Mouse (Mus musculus): ENCODE measurements around the gene Elof1. TPM values are rescaled to one million over a fixed set of nuclear protein-coding genes. Genes with fewer than 3 reads are reported as not detected.

Gene Elof1
- total RNA-seq, 1 experiment from 2014 or later = 27.4 TPM

DNA sequence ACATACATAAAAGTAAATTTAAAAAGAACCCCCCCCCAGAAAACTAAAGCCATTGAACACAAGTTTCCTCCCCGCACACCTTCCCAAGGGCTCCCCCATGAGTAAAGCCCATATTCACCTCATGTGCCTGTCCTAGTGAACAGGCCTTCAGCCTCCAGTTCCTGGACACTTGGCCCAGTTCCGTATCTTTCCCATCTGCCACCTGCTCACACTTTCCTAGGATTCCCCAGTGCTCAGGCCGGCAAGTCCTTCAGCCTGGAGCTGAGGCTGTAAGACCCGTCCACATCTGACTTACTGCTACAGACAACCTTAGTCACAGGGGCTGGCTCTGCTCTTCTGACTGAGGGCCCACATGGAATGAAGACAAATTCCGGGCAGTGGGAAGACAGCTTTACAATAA is 22.8 kb upstream of the Elof1 start:
- ATAC-seq (ENCODE audit: extremely low read depth, insufficient number of reproducible peaks, low FRiP score, poor library complexity, severe bottlenecking) = no peak

DNA sequence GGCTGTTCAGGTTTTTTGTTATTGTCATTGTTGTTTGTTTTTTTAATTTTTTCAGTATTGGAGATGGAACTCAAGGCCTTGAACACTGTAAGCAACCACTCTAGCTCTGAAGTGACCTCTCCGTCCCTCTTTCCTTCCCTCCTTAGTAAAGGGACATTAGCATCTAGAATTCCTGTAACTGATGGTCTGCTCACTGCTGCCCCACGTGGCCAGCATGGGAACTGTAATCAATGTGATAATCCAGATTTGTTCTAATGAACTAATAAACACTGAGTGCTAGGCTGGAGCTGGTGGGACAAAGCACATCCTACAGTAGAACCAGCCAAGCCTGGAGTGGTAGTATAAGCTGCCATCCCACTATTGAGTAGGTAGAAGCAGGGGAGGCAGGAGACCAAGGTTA is 21.5 kb upstream of the Elof1 start:
- ATAC-seq (ENCODE audit: extremely low read depth, insufficient number of reproducible peaks, low FRiP score, poor library complexity, severe bottlenecking) = peak; percentile 40

DNA sequence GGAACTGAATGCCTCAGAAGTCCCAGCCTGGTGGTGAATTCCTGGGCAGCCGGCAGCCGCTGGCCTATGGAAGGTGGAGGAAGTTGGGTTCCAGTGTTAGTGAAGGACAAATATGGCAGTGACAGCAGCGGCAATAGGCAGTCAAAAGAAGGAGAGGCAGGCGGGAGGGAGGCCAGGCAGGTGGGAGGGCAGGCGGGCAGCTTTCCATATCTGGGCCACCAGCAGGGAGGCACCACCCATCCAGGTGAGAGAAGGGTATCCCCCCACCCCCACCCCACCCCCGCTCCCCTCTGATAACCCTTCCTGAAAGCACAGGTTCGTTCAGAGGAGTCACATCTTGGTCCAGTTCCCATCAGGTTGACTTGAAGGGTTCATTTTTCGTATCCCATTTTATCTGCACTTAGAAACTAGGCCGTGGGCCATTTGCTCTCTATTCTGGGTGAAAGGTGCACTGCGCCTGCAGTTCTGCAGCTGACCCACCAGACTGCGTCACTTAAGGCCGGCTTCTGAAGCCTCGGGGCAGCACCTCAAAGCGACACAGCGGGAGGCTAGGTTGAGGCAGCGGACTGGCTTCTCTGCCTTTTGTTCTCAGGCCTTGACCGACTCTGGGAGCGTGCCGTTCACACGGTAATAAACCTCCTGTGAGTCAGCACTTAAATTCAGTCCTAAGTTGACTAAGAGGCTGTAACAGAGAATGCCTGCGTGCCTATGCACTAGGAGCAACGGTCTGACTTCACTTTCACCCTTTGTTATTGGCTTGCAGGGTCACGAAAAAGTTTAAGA is 20.0 kb upstream of the Elof1 start:
- ATAC-seq (ENCODE audit: extremely low read depth, insufficient number of reproducible peaks, low FRiP score, poor library complexity, severe bottlenecking) = no peak

DNA sequence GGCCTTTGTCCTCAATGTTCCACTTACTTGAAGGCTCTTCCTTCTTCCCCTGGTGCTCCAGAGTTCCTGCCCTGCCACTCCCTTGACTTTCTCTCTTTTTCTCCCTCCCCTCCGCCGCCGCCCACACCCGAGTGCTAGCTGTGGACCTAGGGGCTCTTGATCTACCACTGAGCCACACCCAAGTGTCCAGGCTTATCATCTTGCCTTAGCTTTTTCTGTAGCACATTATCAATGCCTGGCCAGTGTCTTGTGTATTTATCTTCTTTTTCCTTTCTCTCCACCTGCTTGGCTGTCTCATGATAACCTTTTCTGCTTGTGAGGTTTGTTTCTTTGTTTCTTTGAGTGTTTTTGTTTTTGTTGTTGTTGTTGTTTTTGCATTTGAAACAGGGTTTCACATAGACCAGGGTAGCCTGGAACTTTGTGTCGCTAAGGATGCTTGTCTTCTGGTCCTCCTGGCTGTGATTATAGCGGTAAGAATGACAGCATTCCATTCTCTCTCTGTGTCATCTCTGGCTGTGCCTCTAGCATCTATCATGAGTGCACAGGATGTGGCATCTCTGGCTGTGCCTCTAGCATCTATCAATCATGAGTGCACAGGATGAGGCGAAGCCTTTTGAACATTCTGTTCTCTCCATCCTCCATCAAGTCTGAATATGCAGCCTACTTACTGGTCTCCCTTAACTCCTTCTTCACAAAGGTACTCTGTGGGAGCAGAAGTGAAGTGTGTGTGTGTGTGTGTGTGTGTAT is 18.8 kb upstream of the Elof1 start, which contains the start of gene Acp5:
TSS of gene Acp5 (minus strand) at position 68 of the 747 bp plus-strand sequence.
- peak; percentile 30; the same call in 1 of the 2 replicates for ATAC-seq (ENCODE audit: extremely low read depth, insufficient number of reproducible peaks, low FRiP score, poor library complexity, severe bottlenecking)

DNA sequence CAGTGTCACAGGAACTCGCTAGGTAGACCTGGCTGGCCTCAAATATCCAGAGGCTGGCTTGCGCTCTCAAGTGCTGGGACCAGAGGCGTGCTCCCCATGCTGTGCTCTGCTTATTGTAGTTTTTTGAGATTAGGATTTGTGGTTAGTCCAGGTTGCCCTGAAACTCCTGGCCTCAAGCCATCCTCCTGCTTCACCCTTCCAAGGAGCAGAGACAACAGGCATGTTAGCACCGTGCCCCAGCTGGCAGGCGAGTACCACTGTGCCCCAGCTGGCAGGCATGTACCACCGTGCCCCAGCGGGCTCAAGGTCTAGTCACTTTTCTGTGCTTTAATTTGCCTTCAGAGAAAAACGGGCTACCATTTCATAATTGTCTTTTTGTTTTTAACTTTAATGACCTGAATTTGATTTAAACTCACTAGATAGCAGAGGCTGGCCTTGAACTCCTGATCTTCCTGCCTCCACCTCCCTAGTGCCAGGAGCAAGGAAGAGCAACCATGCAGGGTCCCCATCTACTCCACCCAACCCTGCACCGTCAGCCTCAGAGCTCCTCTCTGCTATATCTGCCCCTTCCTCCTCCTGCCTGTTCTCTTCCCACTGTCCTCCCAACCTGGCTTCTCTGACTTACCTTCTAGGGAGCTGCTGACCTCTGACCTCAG is 18.1 kb upstream of the Elof1 start:
- ATAC-seq (ENCODE audit: extremely low read depth, insufficient number of reproducible peaks, low FRiP score, poor library complexity, severe bottlenecking) = no peak

DNA sequence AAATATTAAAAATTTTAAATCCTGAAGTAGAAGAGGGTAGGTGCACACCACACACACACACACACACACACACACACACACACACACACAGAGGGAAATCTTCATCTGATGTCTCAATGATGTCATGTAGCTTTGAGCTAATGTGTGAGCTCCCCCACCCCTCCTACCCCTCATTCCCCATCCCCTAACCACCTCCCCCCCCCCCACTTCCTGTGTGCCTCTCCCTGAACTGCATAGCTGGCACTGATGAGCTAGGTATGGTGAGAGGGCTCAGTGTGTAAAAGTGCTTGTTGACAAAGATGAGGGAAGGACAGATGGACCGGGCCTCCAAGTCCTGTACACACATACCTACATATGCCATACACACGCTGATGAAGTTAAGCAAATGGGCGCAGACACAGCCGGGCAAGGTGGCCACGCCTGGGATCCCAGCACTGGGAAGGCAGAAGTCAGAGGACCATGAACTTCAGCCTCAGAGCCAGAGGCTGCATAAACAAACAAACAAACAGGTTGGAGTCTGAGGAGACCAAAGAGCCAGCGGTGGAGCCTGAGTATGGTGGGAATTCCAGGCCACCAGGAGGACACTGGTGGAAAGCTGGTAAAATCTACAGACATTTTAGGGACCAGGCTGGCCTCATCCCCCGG is 17.4 kb upstream of the Elof1 start:
- ATAC-seq (ENCODE audit: extremely low read depth, insufficient number of reproducible peaks, low FRiP score, poor library complexity, severe bottlenecking) = no peak

DNA sequence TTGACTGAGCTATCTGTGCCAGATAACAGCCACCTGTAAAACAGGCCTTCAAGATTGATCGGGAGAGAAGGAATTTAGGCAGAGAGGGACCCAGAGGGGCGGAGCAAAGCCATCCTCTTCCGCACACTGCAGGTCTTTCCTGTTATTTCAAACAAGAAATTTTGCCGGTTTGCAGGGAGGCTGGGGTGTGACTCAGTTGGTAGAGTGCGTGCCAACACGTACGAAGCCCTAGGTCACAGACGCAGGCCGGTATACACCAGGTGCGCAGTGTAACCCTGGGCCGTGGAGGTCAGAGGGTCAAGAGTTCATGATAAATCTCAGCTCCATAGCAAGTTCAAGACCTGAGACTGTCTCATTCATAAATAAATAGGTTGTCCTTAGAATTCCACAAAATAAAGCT is 15.2 kb upstream of the Elof1 start:
- ATAC-seq (ENCODE audit: extremely low read depth, insufficient number of reproducible peaks, low FRiP score, poor library complexity, severe bottlenecking) = no peak

DNA sequence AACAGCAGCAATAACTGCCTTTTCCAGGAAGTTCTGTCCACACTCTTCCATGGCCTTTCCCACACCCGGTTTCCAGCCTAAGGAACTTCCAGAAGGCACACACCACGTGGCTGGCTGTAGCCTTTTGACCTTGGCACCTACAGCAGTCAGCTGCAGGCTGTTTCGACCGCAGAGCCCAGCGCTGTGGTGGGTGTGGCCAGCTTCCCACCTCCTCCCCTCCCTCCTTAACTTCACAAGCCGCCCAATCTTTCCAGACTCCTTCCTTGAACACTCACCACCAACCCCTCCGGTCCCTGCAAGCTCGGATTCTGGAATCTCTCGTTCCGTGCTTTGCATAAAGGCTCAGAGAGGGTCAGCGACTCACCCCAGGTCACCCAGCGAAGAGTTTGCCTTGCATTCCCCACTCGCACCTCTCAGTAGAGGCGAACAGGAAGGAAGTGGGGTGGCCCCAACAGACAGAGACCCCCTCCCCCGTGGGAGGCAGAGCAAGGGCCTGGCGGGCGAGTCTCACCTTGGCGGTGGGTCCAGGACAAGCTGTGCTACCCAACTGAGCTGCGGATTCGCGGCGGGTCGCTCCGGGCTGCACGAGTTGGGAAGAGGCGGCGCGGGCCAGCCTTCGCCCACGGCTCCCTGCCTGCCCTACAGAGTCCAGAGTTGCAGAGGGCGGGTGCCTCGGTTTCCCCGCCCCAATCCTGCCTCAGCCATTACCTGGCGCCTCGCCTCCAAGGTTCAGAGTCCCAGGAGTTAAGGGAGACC is 14.4 kb upstream of the Elof1 start:
- ATAC-seq (ENCODE audit: extremely low read depth, insufficient number of reproducible peaks, low FRiP score, poor library complexity, severe bottlenecking) = peak; percentile 23; the same call in 1 of the 2 replicates

DNA sequence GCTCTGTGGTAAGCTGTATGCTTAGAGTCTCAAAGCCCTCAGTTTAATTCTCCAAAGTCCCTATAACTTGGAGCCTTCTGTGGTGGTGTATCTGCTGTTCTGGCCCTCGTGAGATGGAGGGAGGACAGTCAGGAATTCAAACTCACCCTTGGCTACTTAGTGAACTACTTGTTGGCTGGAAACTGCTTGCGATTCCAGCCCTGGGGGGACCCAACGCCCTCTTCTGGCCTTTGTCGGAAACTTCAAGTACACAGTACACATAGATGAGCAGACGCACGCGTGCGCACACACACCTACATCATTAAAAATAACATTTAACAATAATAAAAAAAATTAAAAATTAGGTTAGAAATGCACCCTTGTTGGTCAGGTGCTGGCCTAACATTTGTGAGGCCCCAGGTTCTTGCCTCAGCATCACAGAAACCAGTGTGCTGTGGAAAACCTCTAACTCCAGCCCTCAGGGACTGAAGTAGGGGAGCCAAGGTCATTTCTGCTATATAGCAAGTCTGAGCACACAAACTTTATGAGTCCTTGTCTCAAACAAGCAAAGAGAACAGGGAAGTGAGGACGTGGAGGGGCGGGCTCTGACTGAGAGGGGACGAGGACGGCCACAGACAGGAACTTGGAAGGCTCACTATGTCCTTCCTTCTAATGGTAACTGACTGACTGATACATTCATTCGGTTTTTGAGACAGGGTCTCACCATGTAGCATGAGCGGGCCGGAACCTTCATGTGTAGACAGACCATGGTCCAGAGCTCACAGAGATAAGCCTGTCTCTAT is 8.5 kb upstream of the Elof1 start:
- no peak for ATAC-seq (ENCODE audit: extremely low read depth, insufficient number of reproducible peaks, low FRiP score, poor library complexity, severe bottlenecking)

DNA sequence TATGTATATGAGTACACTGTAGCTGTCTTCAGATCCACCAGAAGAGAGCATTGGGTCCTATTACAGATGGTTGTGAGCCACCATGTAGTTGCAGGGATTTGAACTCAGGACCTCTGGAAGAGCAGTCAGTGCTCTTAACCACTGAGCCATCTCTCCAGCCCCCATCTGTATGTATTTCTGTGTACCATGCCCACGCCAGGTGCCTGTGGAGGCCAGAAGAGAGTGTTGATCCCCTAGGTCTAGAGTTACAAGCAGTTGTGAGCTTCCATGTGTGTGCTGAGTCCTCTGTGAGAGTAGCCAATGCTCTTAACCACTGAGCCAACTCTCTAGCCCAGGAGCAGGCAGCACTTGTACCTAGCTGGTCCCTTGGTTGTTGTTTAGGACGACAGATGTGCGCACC is 7.2 kb upstream of the Elof1 start:
- ATAC-seq (ENCODE audit: extremely low read depth, insufficient number of reproducible peaks, low FRiP score, poor library complexity, severe bottlenecking) = no peak

DNA sequence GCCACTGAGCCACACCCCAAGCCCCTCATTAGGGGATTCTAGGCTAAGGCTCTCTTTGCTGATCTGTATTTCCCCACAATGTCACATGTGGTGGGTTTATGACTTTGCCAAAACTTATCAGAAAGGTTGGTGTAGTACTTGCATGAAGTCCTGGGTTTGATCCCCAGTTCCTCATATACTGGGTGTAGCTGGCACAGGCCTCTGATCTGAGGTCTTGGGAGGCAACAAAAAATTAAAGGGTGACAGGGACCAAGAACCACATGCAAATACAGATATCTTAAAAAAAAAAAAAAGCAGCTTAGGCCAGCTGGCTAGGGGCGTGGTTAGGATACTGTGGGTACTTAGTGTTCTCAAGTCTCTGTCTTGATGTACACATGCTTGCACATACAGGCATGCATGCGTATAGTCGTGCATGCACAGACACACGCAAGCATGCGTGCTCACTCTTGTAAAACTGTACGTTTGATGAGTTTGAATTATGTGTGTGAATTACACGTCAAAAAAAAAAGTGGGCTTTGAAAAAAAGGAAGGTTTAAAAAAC is 6.2 kb upstream of the Elof1 start:
- peak; percentile 72 for ATAC-seq (ENCODE audit: extremely low read depth, insufficient number of reproducible peaks, low FRiP score, poor library complexity, severe bottlenecking)

DNA sequence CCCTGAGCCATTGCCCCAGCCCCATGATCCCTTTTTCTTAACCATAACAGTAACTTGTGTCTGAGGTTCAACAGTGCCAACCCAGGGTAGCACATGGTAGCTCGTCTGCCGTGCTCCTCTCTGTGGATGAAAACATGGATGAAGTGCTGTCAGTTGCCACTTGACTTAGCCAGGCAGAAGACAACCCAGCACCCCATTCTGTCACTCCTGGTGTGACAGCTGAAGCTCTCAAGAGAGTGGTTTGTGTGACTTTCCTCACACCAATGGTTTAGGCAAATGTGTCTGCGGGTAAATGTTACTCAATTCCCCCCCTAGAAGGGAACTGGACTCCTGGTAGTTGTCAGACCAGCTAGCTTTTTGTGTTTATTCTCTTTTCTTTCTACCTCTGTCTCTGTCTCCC is 5.0 kb upstream of the Elof1 start:
- ATAC-seq (ENCODE audit: extremely low read depth, insufficient number of reproducible peaks, low FRiP score, poor library complexity, severe bottlenecking) = peak; percentile 48

DNA sequence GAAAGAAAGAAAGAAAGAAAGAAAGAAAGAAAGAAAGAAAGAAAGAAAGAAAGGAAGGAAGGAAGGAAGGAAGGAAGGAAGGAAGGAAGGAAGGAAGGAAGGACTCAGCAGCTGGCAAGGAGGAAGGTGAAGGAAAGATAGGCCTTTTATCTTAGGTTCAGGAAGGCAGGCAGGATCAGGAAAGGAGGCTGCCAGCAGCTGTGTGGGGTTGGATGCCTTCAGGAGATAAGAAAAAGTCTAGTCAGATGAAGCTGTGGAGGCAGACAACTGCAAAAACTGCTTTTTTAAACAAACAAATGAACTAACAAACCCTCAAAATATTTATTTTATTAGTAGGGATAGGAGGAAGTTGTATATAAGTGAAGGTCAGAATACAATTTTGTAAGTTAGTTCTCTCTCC is 4.6 kb upstream of the Elof1 start:
- no peak for ATAC-seq (ENCODE audit: extremely low read depth, insufficient number of reproducible peaks, low FRiP score, poor library complexity, severe bottlenecking)

DNA sequence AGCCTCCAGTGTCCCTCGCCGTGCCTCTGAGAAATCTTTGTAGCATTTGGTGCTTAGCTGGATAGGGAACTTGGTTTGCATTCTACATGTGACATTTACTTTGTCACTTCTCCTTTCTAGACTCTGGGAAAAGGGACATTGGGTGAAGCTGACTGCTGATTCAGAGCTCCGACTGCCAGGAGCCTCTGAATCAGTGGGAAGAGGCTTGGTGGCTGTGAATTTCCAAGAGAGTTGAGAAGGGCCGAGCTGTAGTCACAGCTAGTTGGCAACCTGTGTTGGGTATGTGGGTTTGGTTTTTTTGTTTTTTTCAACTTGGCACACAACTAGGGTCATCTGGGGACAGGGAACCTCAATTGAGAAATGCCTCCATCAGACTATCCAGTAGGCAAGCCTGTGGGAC is 2.6 kb upstream of the Elof1 start:
- no peak for ATAC-seq (ENCODE audit: extremely low read depth, insufficient number of reproducible peaks, low FRiP score, poor library complexity, severe bottlenecking)

DNA sequence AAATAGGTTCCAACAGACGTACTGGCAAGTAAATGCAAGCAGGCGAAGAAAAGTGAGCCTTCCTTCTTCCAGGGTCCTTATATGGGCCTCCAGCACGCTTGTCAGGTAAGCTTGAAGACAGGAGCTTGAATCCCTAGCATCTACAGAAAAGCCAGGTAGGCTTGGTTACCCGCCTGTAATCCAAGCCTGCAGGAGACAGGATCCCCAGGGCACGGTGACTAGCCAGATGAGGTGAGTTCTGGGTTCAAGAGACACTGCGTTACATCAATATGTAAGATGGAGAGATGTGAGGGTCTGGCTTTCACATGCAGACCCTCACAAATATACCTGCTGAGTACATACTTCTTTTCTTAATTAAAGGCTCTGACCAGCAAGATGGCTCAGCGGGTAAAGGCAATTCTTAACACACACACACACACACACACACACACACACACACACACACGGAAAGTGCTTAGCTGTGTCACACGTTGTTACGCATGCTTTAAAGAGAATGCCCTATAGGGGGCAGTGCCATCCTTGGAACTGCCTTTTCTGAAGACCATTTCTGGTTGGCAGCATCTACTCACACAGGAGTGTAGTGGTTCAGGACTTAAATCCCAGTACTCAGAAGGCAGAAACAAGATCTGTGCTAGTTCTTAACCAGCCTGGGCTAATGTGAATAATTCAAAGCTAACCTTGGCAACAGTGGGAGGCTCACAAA is 933 bp upstream of the Elof1 start:
- peak; percentile 62 for ATAC-seq (ENCODE audit: extremely low read depth, insufficient number of reproducible peaks, low FRiP score, poor library complexity, severe bottlenecking)

DNA sequence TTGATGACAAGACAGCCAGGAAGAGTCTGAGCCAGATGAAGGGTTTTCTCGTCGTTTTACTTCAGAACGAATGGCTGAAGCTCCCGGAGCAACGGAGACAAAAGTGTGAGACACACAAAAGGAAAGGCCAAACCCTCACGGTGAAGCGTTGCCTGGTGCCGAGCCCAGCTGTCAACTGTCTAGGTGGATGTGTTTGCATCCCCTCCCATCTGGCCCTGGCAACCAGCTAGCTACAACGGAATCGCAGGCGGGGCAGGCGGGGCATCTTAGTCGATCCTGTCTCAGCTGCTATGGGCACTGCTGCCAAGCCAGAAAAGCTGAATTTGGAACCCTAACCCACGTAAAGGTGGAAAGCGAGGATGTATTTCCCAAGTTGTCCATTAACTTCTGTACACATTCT is 886 bp downstream of the Elof1 start:
- ATAC-seq (ENCODE audit: extremely low read depth, insufficient number of reproducible peaks, low FRiP score, poor library complexity, severe bottlenecking) = no peak

DNA sequence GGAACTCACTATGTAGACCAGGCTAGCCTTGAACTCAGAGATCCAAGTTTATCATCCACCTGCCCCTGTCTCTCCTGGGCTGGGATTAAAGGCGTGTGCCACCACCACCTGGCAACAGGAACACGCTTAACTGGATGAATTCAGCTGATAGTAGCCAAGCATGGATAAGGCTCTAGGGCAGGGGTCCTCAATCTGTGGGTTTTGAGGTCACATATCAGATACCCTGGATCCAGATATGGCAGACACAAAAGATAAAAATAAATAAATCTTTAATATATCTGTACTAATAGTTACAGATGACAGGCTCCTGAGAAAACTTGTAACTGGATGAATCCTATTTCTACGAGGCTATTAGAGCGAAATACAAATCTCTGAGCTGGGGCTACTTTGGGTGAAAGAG is 1.3 kb downstream of the Elof1 start:
- ATAC-seq (ENCODE audit: extremely low read depth, insufficient number of reproducible peaks, low FRiP score, poor library complexity, severe bottlenecking) = no peak

Data from neutrophil, adult 5-6 weeks (primary cell).